Mouse (Mus musculus) forebrain, embryonic 13.5 days (tissue): ENCODE measurements at regions not wholly inside any gene's neighbourhood (a gene's known extent, or its start where the extent isn't known, plus 50 kb on each side); places are given as distances from the start of the nearest gene placed in this dataset.

ENCODE experiments used
- ATAC-seq: fragments of 200-750 bp; cut with Nextera tagmentation; 2 replicates; pipeline ENCODE4 v1.8.0; 2017
- H3K27ac ChIP-seq: fragments of 300-500 bp; sonication (generic); 2 replicates; pipeline ENCODE4 v1.5.1; 2015; ENCODE audit warnings: inconsistent platforms, mild to moderate bottlenecking, moderate library complexity
- H3K27me3 ChIP-seq: fragments of 300-500 bp; sonication (generic); 2 replicates; pipeline ENCODE4 v1.6.1; 2015; ENCODE audit warnings: mild to moderate bottlenecking, inconsistent platforms
- H3K36me3 ChIP-seq: fragments of 300-500 bp; sonication (generic); 2 replicates; pipeline ENCODE4 v1.6.1; 2015; ENCODE audit warnings: mild to moderate bottlenecking, inconsistent platforms; ENCODE audit not compliant: poor library complexity, severe bottlenecking
- H3K4me1 ChIP-seq: fragments of 300-500 bp; sonication (generic); 2 replicates; pipeline ENCODE4 v1.6.1; 2015; ENCODE audit warnings: inconsistent platforms
- H3K4me2 ChIP-seq: fragments of 300-500 bp; sonication (generic); 2 replicates; pipeline ENCODE4 v1.6.1; 2015; ENCODE audit warnings: inconsistent platforms, mild to moderate bottlenecking, moderate library complexity
- H3K4me3 ChIP-seq: fragments of 300-500 bp; sonication (generic); 2 replicates; pipeline ENCODE4 v1.5.1; 2015; ENCODE audit warnings: mild to moderate bottlenecking, inconsistent platforms
- H3K9ac ChIP-seq: fragments of 300-500 bp; sonication (generic); 2 replicates; pipeline ENCODE4 v1.6.1; 2015; ENCODE audit warnings: mild to moderate bottlenecking, inconsistent platforms
- H3K9me3 ChIP-seq: fragments of 300-500 bp; sonication (generic); replicated peaks from 2 replicates; pipeline ENCODE4 v1.6.1; 2016; ENCODE audit warnings: inconsistent platforms
- WGBS: fragments of 180-500 bp; shearing (Covaris S2); methylation state at CpG from one replicate; pipeline ENCODE4 v1.1.7; 2015; 5-methylcytosine and 5-hydroxymethylcytosine counted together

GRCm38 (mm10) chr2:11359280-11359679 lies 187.4 kb downstream of the Prkcq start:
- 79% methylated on average over 4 of the region's 4 CpGs for WGBS
- ATAC-seq = no peak
- Histone ChIP-seq H3K4me3 (no peak overlapping the region), H3K27me3 (no peaks in the 10 kb centered on the region), H3K27ac (no peak overlapping the region), H3K4me2 (no peak overlapping the region), H3K9ac (no peak overlapping the region), H3K36me3 (no peaks in the 10 kb centered on the region), H3K4me1 (peaks cover 17% of the 10 kb centered on the region), H3K9me3 (no peaks in the 10 kb centered on the region)

- 85% methylated on average over 5 of the region's 5 CpGs for WGBS
- no peak overlapping the region for H3K27ac ChIP-seq
These were observed 184.8 kb downstream of the Prkcq start for GRCm38 (mm10) chr2:11356714-11357113.

GRCm38 (mm10) chr2:11355594-11355993 lies 183.7 kb downstream of the Prkcq start:
- no peak for ATAC-seq
- no peaks in the 10 kb centered on the region for H3K36me3 ChIP-seq
- no peaks in the 10 kb centered on the region for H3K27me3 ChIP-seq
- no peaks in the 10 kb centered on the region for H3K9me3 ChIP-seq
- no peak overlapping the region for H3K4me3 ChIP-seq
- 96% methylated on average over 5 of the region's 5 CpGs for WGBS
- H3K4me1 ChIP-seq = no peaks in the 10 kb centered on the region
- no peak overlapping the region for H3K4me2 ChIP-seq
- no peak overlapping the region for H3K9ac ChIP-seq
- H3K27ac ChIP-seq = no peak overlapping the region

More at GRCm38 (mm10) chr2:11356714-11357113, 184.8 kb downstream of the Prkcq start:
- no peaks in the 10 kb centered on the region for H3K4me1 ChIP-seq
- H3K9me3 ChIP-seq = no peaks in the 10 kb centered on the region
- H3K4me3 ChIP-seq = no peak overlapping the region
- ATAC-seq = no peak
- H3K27me3 ChIP-seq = no peaks in the 10 kb centered on the region
- no peak overlapping the region for H3K9ac ChIP-seq
- no peaks in the 10 kb centered on the region for H3K36me3 ChIP-seq
- no peak overlapping the region for H3K4me2 ChIP-seq
